Mouse (Mus musculus): Measurements from ENCODE around the gene Slamf9.

GRCm38 (mm10) chr1:172514213-172514529, 39.0 kb downstream of the Slamf9 start:
- TF ChIP-seq CTCF (IDR thresholded peaks at IDR 0.05; ENCODE audit: control insufficient read depth, insufficient read depth, insufficient replicate concordance, low read depth, low read length) (no peak), POLR2A (IDR thresholded peaks at IDR 0.05; ENCODE audit: control insufficient read depth, low read depth, low read length) (no peak)
